Mouse (Mus musculus): ENCODE results near the gene Scaf4. TPM values are rescaled to one million over a fixed set of nuclear protein-coding genes. Genes with fewer than 3 reads are reported as not detected.

The Scaf4 gene
- polyA plus RNA-seq, 1 experiment, result 16.2 TPM

GRCm38 (mm10) chr16:90283266-90283904 is 918 bp downstream of the Scaf4 start:
- TF ChIP-seq FOSL1 (IDR thresholded peaks at IDR 0.05; ENCODE audit: insufficient read depth, low read length, poor library complexity, severe bottlenecking) (no peak), MYOD1 (IDR thresholded peaks at IDR 0.05; ENCODE audit: control insufficient read depth, insufficient read length, low read depth) (no peak), USF1 (IDR thresholded peaks at IDR 0.05; ENCODE audit: low read depth) (no peak), MAX (IDR thresholded peaks at IDR 0.05) (no peak), CEBPB (IDR thresholded peaks at IDR 0.05; ENCODE audit: low read depth) (no peak)
- Histone ChIP-seq H3K4me3 (ENCODE audit: insufficient read depth, poor library complexity, severe bottlenecking) (peak overlapping the region; percentile 89), H3K27me3 (ENCODE audit: control insufficient read depth, insufficient read depth, insufficient read length) (no peaks in the 10 kb centered on the region), H3K79me3 (ENCODE audit: low read depth) (peaks cover 53% of the 10 kb centered on the region), H3K36me3 (ENCODE audit: control insufficient read depth, insufficient read depth) (peaks cover 4% of the 10 kb centered on the region), H3K79me2 (ENCODE audit: control insufficient read depth, insufficient read depth) (peaks cover 59% of the 10 kb centered on the region), H3ac (ENCODE audit: control insufficient read depth, insufficient read length, low read depth) (peak overlapping the region; percentile 98)

GRCm38 (mm10) chr16:90282620-90283265 is 1.6 kb downstream of the Scaf4 start:
- Histone ChIP-seq H3ac (ENCODE audit: control insufficient read depth, insufficient read length, low read depth) (peak overlapping the region; percentile 98), H3K4me3 (ENCODE audit: insufficient read depth, poor library complexity, severe bottlenecking) (peak overlapping the region; percentile 89), H3K79me2 (ENCODE audit: control insufficient read depth, insufficient read depth) (peaks cover 65% of the 10 kb centered on the region), H3K79me3 (ENCODE audit: low read depth) (peaks cover 59% of the 10 kb centered on the region), H3K36me3 (ENCODE audit: control insufficient read depth, insufficient read depth) (peaks cover 4% of the 10 kb centered on the region), H3K27me3 (ENCODE audit: control insufficient read depth, insufficient read depth, insufficient read length) (no peaks in the 10 kb centered on the region)
- no peak for TF ChIP-seq USF1 (IDR thresholded peaks at IDR 0.05; ENCODE audit: low read depth)
- TF ChIP-seq CEBPB (IDR thresholded peaks at IDR 0.05; ENCODE audit: low read depth), result no peak
- no peak for TF ChIP-seq CTCF (IDR thresholded peaks at IDR 0.05; ENCODE audit: control insufficient read depth, insufficient read depth, insufficient read length)
- TF ChIP-seq MAX (IDR thresholded peaks at IDR 0.05), result no peak
- TF ChIP-seq MYOD1 (IDR thresholded peaks at IDR 0.05; ENCODE audit: control insufficient read depth, insufficient read length, low read depth), result no peak
- no peak for TF ChIP-seq MYOG (IDR thresholded peaks at IDR 0.05; ENCODE audit: control insufficient read depth, extremely low read depth, insufficient read length)
- no peak for TF ChIP-seq FOSL1 (IDR thresholded peaks at IDR 0.05; ENCODE audit: insufficient read depth, low read length, poor library complexity, severe bottlenecking)

GRCm38 (mm10) chr16:90281406-90281805 is 2.9 kb downstream of the Scaf4 start:
- H3ac ChIP-seq (ENCODE audit: control insufficient read depth, insufficient read length, low read depth), result no peak overlapping the region
- TF ChIP-seq USF1 (IDR thresholded peaks at IDR 0.05; ENCODE audit: low read depth), result no peak
- no peak for TF ChIP-seq CEBPB (IDR thresholded peaks at IDR 0.05; ENCODE audit: low read depth)
- no peak for TF ChIP-seq FOSL1 (IDR thresholded peaks at IDR 0.05; ENCODE audit: insufficient read depth, low read length, poor library complexity, severe bottlenecking)
- TF ChIP-seq MYOD1 (IDR thresholded peaks at IDR 0.05; ENCODE audit: control insufficient read depth, insufficient read length, low read depth), result no peak
- TF ChIP-seq CTCF (IDR thresholded peaks at IDR 0.05; ENCODE audit: control insufficient read depth, insufficient read depth, insufficient read length), result no peak
- no peak for TF ChIP-seq MAX (IDR thresholded peaks at IDR 0.05)
- TF ChIP-seq MYOG (IDR thresholded peaks at IDR 0.05; ENCODE audit: control insufficient read depth, extremely low read depth, insufficient read length), result no peak

GRCm38 (mm10) chr16:90280989-90281388 is 3.3 kb downstream of the Scaf4 start:
- peaks cover 83% of the 10 kb centered on the region for H3K79me2 ChIP-seq (ENCODE audit: control insufficient read depth, insufficient read depth)
- H3K79me3 ChIP-seq (ENCODE audit: low read depth), result peaks cover 76% of the 10 kb centered on the region
- no peak overlapping the region for H3ac ChIP-seq (ENCODE audit: control insufficient read depth, insufficient read length, low read depth)
- peaks cover 4% of the 10 kb centered on the region for H3K36me3 ChIP-seq (ENCODE audit: control insufficient read depth, insufficient read depth)
- no peaks in the 10 kb centered on the region for H3K27me3 ChIP-seq (ENCODE audit: control insufficient read depth, insufficient read depth, insufficient read length)
- no peak overlapping the region for H3K4me3 ChIP-seq (ENCODE audit: insufficient read depth, poor library complexity, severe bottlenecking)
- TF ChIP-seq MAX (IDR thresholded peaks at IDR 0.05) (no peak), CEBPB (IDR thresholded peaks at IDR 0.05; ENCODE audit: low read depth) (no peak), USF1 (IDR thresholded peaks at IDR 0.05; ENCODE audit: low read depth) (no peak), MYOG (IDR thresholded peaks at IDR 0.05; ENCODE audit: control insufficient read depth, extremely low read depth, insufficient read length) (no peak), MYOD1 (IDR thresholded peaks at IDR 0.05; ENCODE audit: control insufficient read depth, insufficient read length, low read depth) (no peak), FOSL1 (IDR thresholded peaks at IDR 0.05; ENCODE audit: insufficient read depth, low read length, poor library complexity, severe bottlenecking) (no peak), CTCF (IDR thresholded peaks at IDR 0.05; ENCODE audit: control insufficient read depth, insufficient read depth, insufficient read length) (no peak)

More at GRCm38 (mm10) chr16:90281406-90281805, 2.9 kb downstream of the Scaf4 start:
- H3K79me3 ChIP-seq (ENCODE audit: low read depth), result peaks cover 72% of the 10 kb centered on the region
- H3K4me3 ChIP-seq (ENCODE audit: insufficient read depth, poor library complexity, severe bottlenecking), result no peak overlapping the region
- peaks cover 4% of the 10 kb centered on the region for H3K36me3 ChIP-seq (ENCODE audit: control insufficient read depth, insufficient read depth)
- H3K79me2 ChIP-seq (ENCODE audit: control insufficient read depth, insufficient read depth), result peaks cover 79% of the 10 kb centered on the region
- no peaks in the 10 kb centered on the region for H3K27me3 ChIP-seq (ENCODE audit: control insufficient read depth, insufficient read depth, insufficient read length)

- H3K79me3 ChIP-seq (ENCODE audit: low read depth), result peaks cover 81% of the 10 kb centered on the region
- H3K36me3 ChIP-seq (ENCODE audit: control insufficient read depth, insufficient read depth), result peaks cover 4% of the 10 kb centered on the region
- peaks cover 87% of the 10 kb centered on the region for H3K79me2 ChIP-seq (ENCODE audit: control insufficient read depth, insufficient read depth)
- TF ChIP-seq MYOD1 (IDR thresholded peaks at IDR 0.05; ENCODE audit: control insufficient read depth, insufficient read length, low read depth) (no peak), MAX (IDR thresholded peaks at IDR 0.05) (no peak), CTCF (IDR thresholded peaks at IDR 0.05; ENCODE audit: control insufficient read depth, insufficient read depth, insufficient read length) (no peak), USF1 (IDR thresholded peaks at IDR 0.05; ENCODE audit: low read depth) (no peak), CEBPB (IDR thresholded peaks at IDR 0.05; ENCODE audit: low read depth) (no peak), FOSL1 (IDR thresholded peaks at IDR 0.05; ENCODE audit: insufficient read depth, low read length, poor library complexity, severe bottlenecking) (no peak)
- no peak overlapping the region for H3K4me3 ChIP-seq (ENCODE audit: insufficient read depth, poor library complexity, severe bottlenecking)
- H3ac ChIP-seq (ENCODE audit: control insufficient read depth, insufficient read length, low read depth), result no peak overlapping the region
- H3K27me3 ChIP-seq (ENCODE audit: control insufficient read depth, insufficient read depth, insufficient read length), result no peaks in the 10 kb centered on the region
Measured at GRCm38 (mm10) chr16:90280515-90280914, 3.8 kb downstream of the Scaf4 start.
